ENCODE assay signal across 36 mouse cellular contexts in genomic region chr4:34869813-34870212, GRCm38 (mm10). TPM values are rescaled to one million over a fixed set of nuclear protein-coding genes. Genes with fewer than 3 reads are reported as not detected.
"Had no signal": no experiment of that assay in that cellular context is flagged by ENCODE, and none has a peak within 500 bp of the region (broad histone marks: within the 10 kb centered on the region; RNA-seq: fewer than 3 reads in every experiment).

No protein-coding gene starts in this region.

- DNase-seq: cerebellum, adult 9-10 months; cerebellum, adult 9-11 months; cerebellum, postnatal 10 days; cerebellum, postnatal 14 days; cerebellum, postnatal 25 days; cerebellum, postnatal 36 days; embryo, embryonic 11 days; forebrain, postnatal 0 days; gastrocnemius, adult 2 months; gastrocnemius, postnatal 10 days; gastrocnemius, postnatal 14 days; gastrocnemius, postnatal 25 days; gastrocnemius, postnatal 36 days; heart, adult 11 months; heart, adult 18-20 months; heart, adult 2 months had no signal

- H3K27ac ChIP-seq: embryonic facial prominence, embryonic 10.5 days; embryonic facial prominence, embryonic 12.5 days; embryonic facial prominence, embryonic 13.5 days; embryonic facial prominence, embryonic 15.5 days; forebrain, embryonic 10.5 days; forebrain, embryonic 12.5 days; forebrain, embryonic 13.5 days; forebrain, embryonic 15.5 days; gastrocnemius, adult 2 months; heart, adult 2 months had no signal

- H3K36me3 ChIP-seq: embryonic facial prominence, embryonic 12.5 days; embryonic facial prominence, embryonic 13.5 days; embryonic facial prominence, embryonic 15.5 days; forebrain, embryonic 12.5 days; forebrain, embryonic 15.5 days had no signal

- H3K4me1 ChIP-seq: embryonic facial prominence, embryonic 10.5 days; embryonic facial prominence, embryonic 15.5 days; forebrain, embryonic 10.5 days; forebrain, embryonic 12.5 days had no signal

- H3K9ac ChIP-seq: embryonic facial prominence, embryonic 12.5 days; embryonic facial prominence, embryonic 13.5 days; embryonic facial prominence, embryonic 15.5 days; forebrain, embryonic 12.5 days; forebrain, embryonic 13.5 days; forebrain, embryonic 15.5 days; forebrain, postnatal 0 days had no signal

- H3K4me3 ChIP-seq: embryonic facial prominence, embryonic 10.5 days; embryonic facial prominence, embryonic 12.5 days; embryonic facial prominence, embryonic 13.5 days; embryonic facial prominence, embryonic 15.5 days; erythroblast, embryonic 14.5 days; forebrain, embryonic 10.5 days; forebrain, embryonic 12.5 days; forebrain, embryonic 13.5 days; forebrain, embryonic 15.5 days; gastrocnemius, adult 2 months; heart, adult 2 months had no signal

- H3K9me3 ChIP-seq: embryonic facial prominence, embryonic 10.5 days; embryonic facial prominence, embryonic 12.5 days; embryonic facial prominence, embryonic 13.5 days; embryonic facial prominence, embryonic 15.5 days; forebrain, embryonic 10.5 days; forebrain, embryonic 12.5 days; forebrain, embryonic 13.5 days; forebrain, embryonic 15.5 days had no signal

- H3K27me3 ChIP-seq: embryonic facial prominence, embryonic 12.5 days; embryonic facial prominence, embryonic 13.5 days; embryonic facial prominence, embryonic 15.5 days; forebrain, embryonic 12.5 days; forebrain, embryonic 13.5 days; forebrain, embryonic 15.5 days had no signal

RNA-seq across cellular contexts. Expression of gene Cga, which starts 23.8 kb away (rescaled TPM):
- total RNA-seq: common myeloid progenitor, adult 5-6 weeks; forebrain, postnatal 0 days; gastrocnemius, adult 18-20 months; gastrocnemius, adult 2 months; gastrocnemius, adult 8-10 months; gastrocnemius, postnatal 10 days; gastrocnemius, postnatal 14 days; gastrocnemius, postnatal 25 days; gastrocnemius, postnatal 36 days; gastrocnemius, postnatal 4 days; granulocyte monocyte progenitor cell, adult 5-6 weeks; heart, adult 18-20 months; heart, adult 2 months; heart, adult 8-10 months had no signal
- polyA plus RNA-seq: cortical plate, adult 2 months; erythroblast, embryonic 14.5 days; forebrain, embryonic 11.5 days; forebrain, embryonic 13.5 days; forebrain, embryonic 15.5 days; forebrain, embryonic 16.5 days; forebrain, postnatal 0 days; frontal cortex, adult 2 months; gonadal fat pad, adult 2 months; heart, adult 2 months had no signal
